Mouse (Mus musculus) megakaryocyte, embryonic 14.5 days (primary cell): ENCODE measurements at regions not wholly inside any gene's neighbourhood (a gene's known extent, or its start where the extent isn't known, plus 50 kb on each side); places are given as distances from the start of the nearest gene placed in this dataset.

Experiments
- FLI1 ChIP-seq: IDR thresholded peaks from 2 replicates; pipeline ENCODE4 v1.6.1; 2012; ENCODE audit warnings: low read length, inconsistent platforms, mixed read lengths
- GATA1 ChIP-seq: IDR thresholded peaks from 3 replicates; pipeline ENCODE4 v1.6.1; 2012; ENCODE audit warnings: mixed read lengths, low read length, inconsistent platforms, borderline replicate concordance

- TF ChIP-seq GATA1 = no peak
- no peak for TF ChIP-seq FLI1
Observed at GRCm38 (mm10) chr14:100631676-100632075, 347.2 kb upstream of the Klf12 start.
